Mouse (Mus musculus) liver, adult 2 months (tissue): ENCODE data around the gene Styx.

Experiments used
- CTCF ChIP-seq: fragments of 200-500 bp; IDR thresholded peaks from 2 replicates; pipeline ENCODE4 v1.5.1; 2011; ENCODE audit warnings: low read depth, low read length, control low read depth
- POLR2A ChIP-seq: fragments of 200-500 bp; IDR thresholded peaks from 2 replicates; pipeline ENCODE4 v1.6.1; 2011; ENCODE audit warnings: low read length, control low read depth; ENCODE audit not compliant: insufficient read depth; ENCODE audit errors: extremely low read depth

DNA sequence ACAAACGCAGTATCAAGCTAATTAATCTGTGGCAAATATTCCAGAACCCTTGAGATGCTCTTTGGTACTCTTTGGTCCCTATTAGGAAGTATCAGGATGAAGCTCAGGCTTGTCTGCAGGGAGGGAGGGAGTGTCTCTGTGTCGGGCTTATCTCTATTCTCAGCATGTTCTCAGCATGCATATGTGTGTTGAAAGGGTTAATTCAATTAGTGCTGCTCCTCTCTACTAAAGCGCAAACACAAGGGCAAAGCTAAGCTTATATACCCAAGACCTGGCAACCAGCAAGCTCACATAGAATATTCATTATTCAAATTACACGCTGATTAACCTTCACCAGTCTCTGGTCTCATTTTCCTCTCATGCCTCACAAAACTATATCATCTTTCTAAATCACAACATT is 47.0 kb upstream of the Styx start:
- TF ChIP-seq CTCF (no peak), POLR2A (no peak)
